Mouse (Mus musculus) liver, embryonic 15.5 days (tissue): Measurements from ENCODE around the gene Arhgap19. TPM values are rescaled to one million over a fixed set of nuclear protein-coding genes. Genes with fewer than 3 reads are reported as not detected.

Experiments used
- ATAC-seq: fragments of 200-750 bp; cut with Nextera tagmentation; 2 replicates; pipeline ENCODE4 v1.8.0; 2017; ENCODE audit warnings: moderate number of reproducible peaks, mild to moderate bottlenecking, moderate library complexity; ENCODE audit not compliant: insufficient read depth
- H3K27ac ChIP-seq: fragments of 300-500 bp; sonication (generic); replicated peaks from 2 replicates; pipeline ENCODE4 v1.5.1; 2015; ENCODE audit warnings: mild to moderate bottlenecking, inconsistent platforms
- H3K27me3 ChIP-seq: fragments of 300-500 bp; sonication (generic); 2 replicates; pipeline ENCODE4 v1.6.1; 2015; ENCODE audit warnings: mild to moderate bottlenecking, inconsistent platforms
- H3K36me3 ChIP-seq: fragments of 300-500 bp; sonication (generic); replicated peaks from 2 replicates; pipeline ENCODE4 v1.6.1; 2015; ENCODE audit warnings: moderate library complexity, mild to moderate bottlenecking, inconsistent platforms
- H3K4me1 ChIP-seq: fragments of 300-500 bp; sonication (generic); replicated peaks from 2 replicates; pipeline ENCODE4 v1.6.1; 2015; ENCODE audit warnings: inconsistent platforms
- H3K4me2 ChIP-seq: fragments of 300-500 bp; sonication (generic); 2 replicates; pipeline ENCODE4 v1.6.1; 2015; ENCODE audit warnings: moderate library complexity, mild to moderate bottlenecking, inconsistent platforms
- H3K4me3 ChIP-seq: fragments of 300-500 bp; sonication (generic); replicated peaks from 2 replicates; pipeline ENCODE4 v1.5.1; 2015; ENCODE audit warnings: mild to moderate bottlenecking, inconsistent platforms
- H3K9ac ChIP-seq: fragments of 300-500 bp; sonication (generic); 2 replicates; pipeline ENCODE4 v1.6.1; 2015; ENCODE audit warnings: moderate library complexity, mild to moderate bottlenecking, inconsistent platforms
- H3K9me3 ChIP-seq: fragments of 300-500 bp; sonication (generic); replicated peaks from 2 replicates; pipeline ENCODE4 v1.6.1; 2016; ENCODE audit warnings: inconsistent platforms
- WGBS: fragments of 180-500 bp; shearing (Covaris S2); methylation state at CpG from one replicate; pipeline ENCODE4 v1.1.7; 2015; ENCODE audit warnings: mixed read lengths; ENCODE audit not compliant: insufficient replicate concordance; 5-methylcytosine and 5-hydroxymethylcytosine counted together
- polyA plus RNA-seq: library from polyadenylated mRNA; unstranded; fragments of >200 nt; fragmentation: Nextera tagmentation; extraction: Ambion mirVana; gene quantifications from 2 replicates; pipeline ENCODE4 v1.2.1, GENCODE M21; 2015

Arhgap19 gene
- polyA plus RNA-seq, 1 experiment from 2014 or later, result 26.6 TPM

GRCm38 (mm10) chr19:41768711-41769110 is 33.1 kb downstream of the Arhgap19 start:
- ATAC-seq, result no peak
- Histone ChIP-seq H3K9ac (no peak overlapping the region), H3K27me3 (no peaks in the 10 kb centered on the region), H3K27ac (no peak overlapping the region), H3K36me3 (peaks cover 82% of the 10 kb centered on the region), H3K4me2 (no peak overlapping the region), H3K4me3 (no peak overlapping the region), H3K4me1 (0 out of 2 replicates have a peak, but pooled peaks cover 3% of the 10 kb centered on the region), H3K9me3 (no peaks in the 10 kb centered on the region)
- 89% methylated on average over 7 of the region's 7 CpGs for WGBS

DNA sequence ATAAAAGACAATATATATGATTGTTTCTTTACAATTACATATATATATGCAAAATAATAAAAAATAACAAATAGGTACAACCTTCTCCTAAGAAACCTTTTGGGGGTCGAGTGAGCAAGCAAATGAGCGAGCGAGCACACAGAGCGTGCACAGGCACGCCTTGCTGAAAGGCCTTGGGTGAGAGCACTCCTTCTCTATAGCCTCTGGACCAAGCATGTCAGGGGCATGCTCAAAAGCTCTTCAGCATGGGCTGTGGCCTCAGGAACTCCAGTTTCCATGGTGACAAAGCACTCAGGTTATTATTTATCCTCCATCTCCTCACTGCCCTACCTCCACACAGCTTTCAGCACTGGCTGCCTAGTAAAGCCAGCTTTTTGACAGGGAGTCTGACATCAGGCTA is 35.2 kb downstream of the Arhgap19 start:
- Histone ChIP-seq H3K9me3 (no peaks in the 10 kb centered on the region), H3K27ac (no peak overlapping the region), H3K4me1 (0 out of 2 replicates have a peak, but pooled peaks cover 3% of the 10 kb centered on the region), H3K4me3 (no peak overlapping the region), H3K9ac (no peak overlapping the region), H3K27me3 (no peaks in the 10 kb centered on the region), H3K36me3 (peaks cover 62% of the 10 kb centered on the region), H3K4me2 (no peak overlapping the region)
- no peak for ATAC-seq
- 91% methylated on average over 5 of the region's 5 CpGs for WGBS

DNA sequence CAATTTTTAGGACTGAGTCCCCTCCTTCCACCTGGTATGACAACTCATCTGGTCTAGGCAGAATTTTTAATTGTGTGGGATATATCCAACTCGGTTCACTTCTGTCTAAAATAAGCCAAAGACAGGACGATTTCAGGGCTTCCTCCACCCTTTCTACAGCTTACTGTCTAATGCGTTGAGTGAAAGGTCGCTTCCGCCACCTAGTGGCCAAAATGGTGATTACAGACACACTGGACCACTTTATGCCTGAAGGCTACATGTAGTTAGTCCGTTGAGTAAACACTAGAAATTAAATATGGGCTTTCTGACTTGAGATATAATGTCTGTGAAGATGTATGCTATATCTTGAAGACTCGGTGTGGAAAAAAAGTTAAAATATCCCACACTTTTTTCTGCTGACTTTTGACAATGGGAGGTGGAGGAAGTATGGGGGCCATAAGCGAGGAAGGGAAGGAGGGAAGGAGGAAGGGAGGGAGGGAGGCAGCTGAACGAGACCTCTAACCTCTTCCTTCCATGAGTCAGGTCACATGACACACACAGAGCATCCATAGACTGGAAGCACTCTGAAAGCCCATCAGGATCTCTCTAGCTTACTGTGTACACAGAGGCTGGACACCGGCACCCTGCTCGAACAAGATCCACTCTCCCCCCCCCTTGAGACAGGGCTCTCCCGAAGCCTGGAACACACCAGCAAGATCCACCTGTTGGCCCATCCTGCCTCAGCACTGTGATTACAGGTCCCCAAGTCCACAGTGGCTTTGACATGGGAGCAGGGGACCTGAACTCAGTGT is 37.8 kb downstream of the Arhgap19 start:
- H3K9ac ChIP-seq, result no peak overlapping the region
- H3K9me3 ChIP-seq, result no peaks in the 10 kb centered on the region
- no peak overlapping the region for H3K27ac ChIP-seq
- peak; percentile 47; the same call in 1 of the 2 replicates for ATAC-seq
- no peak overlapping the region for H3K4me2 ChIP-seq
- H3K4me1 ChIP-seq, result 0 out of 2 replicates have a peak, but pooled peaks cover 3% of the 10 kb centered on the region
- H3K4me3 ChIP-seq, result no peak overlapping the region
- no peaks in the 10 kb centered on the region for H3K27me3 ChIP-seq
- peaks cover 39% of the 10 kb centered on the region for H3K36me3 ChIP-seq
- 28% methylated on average over 12 of the region's 12 CpGs for WGBS

DNA sequence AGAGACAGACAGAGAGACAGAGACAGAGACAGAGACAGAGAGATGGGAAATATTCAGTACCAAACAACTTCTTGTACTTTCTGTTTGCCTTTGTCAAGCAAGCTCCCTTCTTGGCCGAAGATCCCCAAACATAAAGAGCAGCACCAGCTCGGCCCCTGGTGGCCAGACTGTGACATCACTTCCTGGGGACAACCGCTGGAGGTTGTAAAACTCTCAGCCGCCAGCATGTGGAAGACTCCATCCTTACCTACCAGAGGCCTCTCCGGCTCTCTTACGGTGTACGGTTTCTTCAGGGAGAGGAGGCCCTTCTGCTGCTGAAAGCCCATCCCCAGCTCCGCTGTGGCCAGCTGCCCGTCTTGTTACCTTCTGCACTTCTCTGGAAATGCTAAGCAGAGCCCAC is 40.3 kb downstream of the Arhgap19 start:
- no peak for ATAC-seq
- WGBS, result 60% methylated on average over 9 of the region's 9 CpGs
- Histone ChIP-seq H3K9ac (no peak overlapping the region), H3K4me2 (no peak overlapping the region), H3K27me3 (no peaks in the 10 kb centered on the region), H3K36me3 (peaks cover 13% of the 10 kb centered on the region), H3K4me1 (0 out of 2 replicates have a peak, but pooled peaks cover 3% of the 10 kb centered on the region), H3K9me3 (no peaks in the 10 kb centered on the region), H3K4me3 (no peak overlapping the region), H3K27ac (no peak overlapping the region)

DNA sequence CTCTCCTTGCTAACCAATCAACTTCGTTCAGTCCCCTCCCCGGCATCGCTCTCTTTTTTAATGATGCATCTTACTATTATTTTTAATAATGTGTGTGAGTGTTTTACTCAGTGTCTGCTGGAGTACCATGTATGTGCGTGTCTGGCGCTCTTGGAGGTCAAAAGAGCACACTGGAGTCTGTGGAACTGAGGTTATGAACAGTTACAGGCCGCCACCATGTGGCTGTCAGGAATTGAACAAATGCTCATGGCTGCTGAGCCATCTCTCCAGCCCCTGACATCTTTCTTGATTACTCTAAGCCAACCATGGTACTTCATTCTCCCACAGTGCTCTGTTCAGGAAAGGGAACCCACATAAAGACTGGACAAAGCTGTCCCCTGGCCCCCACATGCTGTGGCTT is 42.1 kb downstream of the Arhgap19 start:
- no peak overlapping the region for H3K27ac ChIP-seq
- H3K4me2 ChIP-seq, result no peak overlapping the region
- no peak overlapping the region for H3K9ac ChIP-seq
- no peak overlapping the region for H3K4me3 ChIP-seq
- H3K4me1 ChIP-seq, result no peaks in the 10 kb centered on the region
- 76% methylated on average over 6 of the region's 6 CpGs for WGBS
- no peaks in the 10 kb centered on the region for H3K27me3 ChIP-seq
- no peaks in the 10 kb centered on the region for H3K9me3 ChIP-seq
- no peaks in the 10 kb centered on the region for H3K36me3 ChIP-seq
- ATAC-seq, result no peak

- H3K4me2 ChIP-seq, result no peak overlapping the region
- no peaks in the 10 kb centered on the region for H3K27me3 ChIP-seq
- H3K9ac ChIP-seq, result no peak overlapping the region
- H3K4me1 ChIP-seq, result no peaks in the 10 kb centered on the region
- no peak overlapping the region for H3K4me3 ChIP-seq
- no peak overlapping the region for H3K27ac ChIP-seq
- H3K36me3 ChIP-seq, result no peaks in the 10 kb centered on the region
- H3K9me3 ChIP-seq, result no peaks in the 10 kb centered on the region
- 79% methylated on average over 5 of the region's 5 CpGs for WGBS
- no peak for ATAC-seq
Measured at GRCm38 (mm10) chr19:41759270-41759669, 42.6 kb downstream of the Arhgap19 start.

GRCm38 (mm10) chr19:41754760-41755159 is 47.1 kb downstream of the Arhgap19 start:
- H3K9ac ChIP-seq, result no peak overlapping the region
- ATAC-seq, result no peak
- 75% methylated on average over 15 of the region's 15 CpGs for WGBS
- H3K9me3 ChIP-seq, result no peaks in the 10 kb centered on the region
- H3K27me3 ChIP-seq, result no peaks in the 10 kb centered on the region
- no peaks in the 10 kb centered on the region for H3K36me3 ChIP-seq
- H3K27ac ChIP-seq, result no peak overlapping the region
- H3K4me2 ChIP-seq, result no peak overlapping the region
- no peaks in the 10 kb centered on the region for H3K4me1 ChIP-seq
- H3K4me3 ChIP-seq, result no peak overlapping the region

GRCm38 (mm10) chr19:41751906-41752305 is 49.9 kb downstream of the Arhgap19 start:
- no peak overlapping the region for H3K4me3 ChIP-seq
- no peak for ATAC-seq
- H3K27ac ChIP-seq, result no peak overlapping the region
- no peaks in the 10 kb centered on the region for H3K36me3 ChIP-seq
- H3K27me3 ChIP-seq, result no peaks in the 10 kb centered on the region
- no peaks in the 10 kb centered on the region for H3K4me1 ChIP-seq
- no peaks in the 10 kb centered on the region for H3K9me3 ChIP-seq
- no peak overlapping the region for H3K9ac ChIP-seq
- 67% methylated on average over 11 of the region's 11 CpGs for WGBS
- H3K4me2 ChIP-seq, result no peak overlapping the region

DNA sequence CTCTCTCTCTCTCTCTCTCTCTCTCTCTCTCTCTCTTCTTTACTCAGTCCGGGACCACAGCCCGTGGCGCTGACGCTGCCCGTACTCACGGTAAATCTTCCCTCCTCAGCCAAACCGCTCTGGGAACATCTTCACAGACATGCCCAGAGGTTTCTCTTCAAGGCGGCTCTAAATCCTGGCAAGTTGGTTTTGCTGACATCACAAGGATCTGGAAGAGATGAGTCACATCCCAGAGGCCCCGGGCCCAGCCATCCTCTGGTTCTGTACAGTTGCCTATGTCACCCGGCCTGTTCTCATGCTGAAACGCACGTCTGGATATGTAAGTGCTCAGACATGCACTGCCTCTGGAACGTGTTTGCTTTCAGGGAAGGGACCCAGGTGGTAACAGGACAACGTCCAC is 54.4 kb downstream of the Arhgap19 start:
- no peak overlapping the region for H3K9ac ChIP-seq
- no peaks in the 10 kb centered on the region for H3K9me3 ChIP-seq
- no peak overlapping the region for H3K27ac ChIP-seq
- H3K27me3 ChIP-seq, result peaks cover 38% of the 10 kb centered on the region
- no peak for ATAC-seq
- H3K4me3 ChIP-seq, result no peak overlapping the region
- H3K4me1 ChIP-seq, result no peaks in the 10 kb centered on the region; the same call in 1 of the 2 replicates
- H3K4me2 ChIP-seq, result no peak overlapping the region
- WGBS, result 81% methylated on average over 14 of the region's 14 CpGs
- no peaks in the 10 kb centered on the region for H3K36me3 ChIP-seq

DNA sequence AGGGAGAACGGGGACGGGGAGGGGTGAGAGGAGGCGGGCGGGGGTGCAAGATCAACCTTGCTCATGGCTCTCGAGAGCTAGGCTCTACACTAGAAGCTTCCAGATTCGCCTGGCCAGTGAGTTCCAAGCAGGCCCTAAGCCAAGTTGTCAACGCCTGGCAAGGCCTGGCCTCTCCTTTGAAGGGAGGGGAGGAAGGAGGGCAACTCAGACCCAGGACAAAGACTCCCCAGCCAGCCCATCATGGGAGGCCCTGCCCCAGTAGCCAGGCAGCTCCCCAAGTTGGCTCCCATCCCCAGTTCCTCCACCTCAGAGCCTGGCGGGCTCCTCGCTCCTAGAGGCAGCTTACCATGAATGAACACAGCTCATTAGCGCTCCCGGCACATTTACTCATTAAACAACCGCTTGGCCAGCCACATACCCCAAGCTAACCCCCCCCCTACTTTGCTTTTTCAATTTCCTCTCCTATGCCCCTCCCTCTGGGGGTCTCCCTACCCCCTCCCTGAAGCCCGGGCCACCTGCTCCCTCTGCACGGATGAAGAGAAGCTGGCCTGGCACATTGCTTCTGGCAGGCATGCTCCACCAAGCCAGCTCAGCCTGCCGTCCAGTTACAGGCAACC is 55.8 kb downstream of the Arhgap19 start:
- H3K27me3 ChIP-seq, result peaks cover 52% of the 10 kb centered on the region
- H3K9ac ChIP-seq, result no peak overlapping the region
- 55% methylated on average over 15 of the region's 15 CpGs for WGBS
- no peak overlapping the region for H3K4me3 ChIP-seq
- no peak overlapping the region for H3K27ac ChIP-seq
- no peaks in the 10 kb centered on the region for H3K9me3 ChIP-seq
- H3K4me2 ChIP-seq, result no peak overlapping the region
- ATAC-seq, result no peak
- H3K4me1 ChIP-seq, result no peaks in the 10 kb centered on the region; the same call in 1 of the 2 replicates
- no peaks in the 10 kb centered on the region for H3K36me3 ChIP-seq

GRCm38 (mm10) chr19:41743396-41743795 is 58.5 kb downstream of the Arhgap19 start, which contains the start of gene Slit1:
TSS of gene Slit1 (minus strand) at chr19:41743665.
- no peak for ATAC-seq
- Histone ChIP-seq H3K27ac (no peak within 1 kb of the TSS), H3K36me3 (no peaks in the 10 kb centered on the region), H3K9ac (no peak within 1 kb of the TSS), H3K27me3 (peaks cover 77% of the 10 kb centered on the region), H3K4me3 (no peak within 1 kb of the TSS; the same call in 1 of the 2 replicates), H3K4me2 (peak within 1 kb of the TSS; percentile 36), H3K9me3 (no peaks in the 10 kb centered on the region), H3K4me1 (peaks cover 10% of the 10 kb centered on the region)
- under 1% methylated on average over 44 of the region's 44 CpGs for WGBS
